Mouse (Mus musculus): ENCODE measurements around the gene Gtf2f2.

The Gtf2f2 gene

DNA sequence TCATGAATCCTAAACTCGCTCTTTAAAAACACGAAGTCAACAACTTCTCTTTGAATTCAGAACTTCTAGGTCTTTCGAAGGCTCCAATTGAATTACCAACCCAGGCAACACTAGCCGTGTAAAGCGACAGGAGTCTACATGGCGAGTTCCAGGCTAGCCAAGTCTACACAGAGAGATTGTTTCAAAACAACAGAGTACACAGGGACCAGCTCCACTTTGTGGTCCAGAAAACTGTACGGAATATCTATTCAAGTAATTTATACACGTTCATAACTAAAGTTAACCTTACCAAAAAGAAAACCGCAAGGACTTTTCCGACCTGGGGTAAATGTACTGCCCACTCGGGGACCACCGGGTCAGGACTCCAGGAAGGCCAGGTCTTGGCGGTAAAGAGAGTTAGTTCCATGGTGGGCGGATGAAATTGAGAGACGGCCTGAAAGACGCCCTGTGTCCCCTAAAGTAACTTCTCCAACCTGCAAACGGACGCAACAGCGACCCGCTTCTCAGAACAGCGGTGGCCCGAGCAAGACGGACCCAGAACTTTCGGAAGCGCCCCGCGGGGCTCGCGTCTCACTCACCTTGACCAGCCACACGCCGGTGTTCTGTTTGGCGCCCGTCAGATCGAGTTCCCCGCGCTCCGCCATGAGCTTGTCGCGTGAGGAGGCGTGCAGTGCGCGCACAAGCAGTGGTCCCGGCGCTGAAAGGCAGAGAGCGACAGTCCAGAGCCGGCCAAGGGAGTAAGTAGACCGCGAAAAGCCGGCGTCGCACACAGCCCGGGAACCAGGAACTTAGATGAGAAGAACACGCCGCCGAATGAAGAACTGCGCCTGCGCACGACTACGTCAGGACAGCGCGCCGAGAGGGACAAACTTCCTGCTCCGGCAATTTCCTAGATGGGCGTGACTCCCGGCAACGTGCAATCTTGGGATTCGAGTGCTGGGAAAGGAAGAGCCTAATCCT lies at the start of gene Gtf2f2:
TSS of gene Gtf2f2 (minus strand) at position 764 of the 960 bp plus-strand sequence.
- peak; percentile 93 for DNase-seq (ENCODE audit: inconsistent ontology term)

DNA sequence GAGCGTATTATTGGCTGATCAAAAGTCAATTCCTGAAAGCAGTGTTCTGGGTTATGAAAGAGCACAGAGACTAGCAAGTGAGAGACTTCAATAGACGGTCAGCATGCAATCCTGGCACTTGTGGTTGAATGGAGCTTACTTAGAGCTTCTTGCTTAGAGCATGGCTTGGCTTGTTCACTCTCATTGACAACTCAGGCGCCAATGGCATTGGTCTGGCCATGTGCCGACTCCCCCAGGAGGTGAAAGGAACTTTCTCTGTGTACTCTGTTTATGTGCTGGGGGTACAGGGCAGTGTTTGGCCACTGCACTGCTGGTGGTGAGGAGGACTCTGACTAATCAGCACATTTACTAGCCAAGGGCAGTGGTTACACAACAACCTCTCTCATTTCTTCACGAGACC lies 48.8 kb upstream of the Gtf2f2 start:
- DNase-seq (ENCODE audit: inconsistent ontology term): peak; percentile 42

DNA sequence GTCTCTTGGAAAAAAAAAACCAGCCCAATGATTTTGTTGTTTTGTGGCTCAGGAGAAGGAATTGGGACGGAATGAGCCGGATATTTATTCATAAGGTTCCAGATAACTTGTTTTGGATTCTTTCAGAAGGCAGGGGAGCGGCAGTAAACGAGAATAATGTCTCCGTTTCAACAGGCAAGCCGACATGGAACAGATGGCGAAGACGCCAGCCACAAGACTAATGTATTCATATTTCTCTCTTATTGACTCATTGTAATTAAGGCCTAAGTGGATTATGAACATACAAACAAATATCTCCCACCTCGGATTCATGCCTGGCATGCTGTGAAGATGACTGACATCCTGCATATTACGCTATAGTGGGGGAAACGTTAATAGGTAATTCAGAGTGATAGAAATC lies 43.1 kb upstream of the Gtf2f2 start:
- DNase-seq (ENCODE audit: inconsistent ontology term): no peak

DNA sequence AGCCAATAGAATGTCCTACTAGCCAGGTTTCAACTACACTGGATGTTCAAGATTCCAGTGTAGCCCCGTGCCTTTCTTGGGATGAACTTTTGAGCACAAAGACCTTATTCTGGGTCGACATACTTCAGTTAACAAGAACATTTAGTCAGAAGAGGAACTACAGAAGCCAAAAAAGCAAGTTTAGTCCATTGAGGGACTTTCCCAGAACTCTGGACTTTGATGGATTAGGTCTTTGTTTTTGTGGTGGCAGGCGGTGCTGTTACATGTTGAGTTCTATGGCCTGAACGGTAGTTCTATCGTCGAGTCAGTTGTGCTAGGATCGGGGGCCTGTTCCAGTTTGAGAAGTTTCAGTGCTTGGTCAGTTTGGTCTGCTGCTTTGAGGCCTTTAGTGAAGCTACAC lies 41.3 kb upstream of the Gtf2f2 start:
- peak; percentile 33 for DNase-seq (ENCODE audit: inconsistent ontology term)

DNA sequence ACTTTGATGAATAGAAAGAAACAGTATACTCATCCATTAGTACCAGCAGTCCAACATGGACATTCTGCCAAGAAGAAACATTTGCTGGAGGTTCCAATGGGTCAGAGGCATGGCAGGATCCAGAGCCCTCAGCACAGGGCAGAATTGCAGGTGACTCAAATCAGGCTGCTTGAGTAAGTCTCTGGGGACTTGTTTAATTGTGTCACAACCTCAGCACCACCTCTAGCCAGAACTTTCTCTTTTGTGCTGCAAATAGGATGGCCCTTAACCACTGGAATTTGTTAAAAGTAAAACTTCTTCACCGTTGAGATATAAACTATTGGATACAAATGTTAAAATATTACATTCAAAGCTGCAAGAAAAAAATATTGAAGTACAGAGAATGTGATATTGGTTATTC lies 35.1 kb upstream of the Gtf2f2 start:
- no peak for DNase-seq (ENCODE audit: inconsistent ontology term)

DNA sequence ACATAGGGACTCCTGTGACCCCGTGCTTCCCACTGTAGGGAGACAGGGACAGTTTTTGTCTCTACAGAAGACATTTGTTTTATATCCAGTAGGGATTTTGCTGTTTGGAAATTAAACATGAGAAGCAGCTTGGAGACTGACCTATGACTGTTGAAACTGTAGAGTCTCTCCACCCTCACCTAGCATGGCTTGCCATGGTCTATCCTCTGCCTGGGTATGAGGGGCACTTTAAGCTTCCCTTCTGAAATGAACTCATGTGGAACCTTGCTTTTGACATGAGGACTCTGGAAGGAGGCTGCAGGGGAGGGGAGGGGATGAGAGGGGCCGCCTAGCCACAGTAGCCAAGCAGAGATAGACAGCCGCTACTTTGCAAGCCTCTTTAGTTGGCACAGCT lies 33.5 kb upstream of the Gtf2f2 start:
- no peak for DNase-seq (ENCODE audit: inconsistent ontology term)

DNA sequence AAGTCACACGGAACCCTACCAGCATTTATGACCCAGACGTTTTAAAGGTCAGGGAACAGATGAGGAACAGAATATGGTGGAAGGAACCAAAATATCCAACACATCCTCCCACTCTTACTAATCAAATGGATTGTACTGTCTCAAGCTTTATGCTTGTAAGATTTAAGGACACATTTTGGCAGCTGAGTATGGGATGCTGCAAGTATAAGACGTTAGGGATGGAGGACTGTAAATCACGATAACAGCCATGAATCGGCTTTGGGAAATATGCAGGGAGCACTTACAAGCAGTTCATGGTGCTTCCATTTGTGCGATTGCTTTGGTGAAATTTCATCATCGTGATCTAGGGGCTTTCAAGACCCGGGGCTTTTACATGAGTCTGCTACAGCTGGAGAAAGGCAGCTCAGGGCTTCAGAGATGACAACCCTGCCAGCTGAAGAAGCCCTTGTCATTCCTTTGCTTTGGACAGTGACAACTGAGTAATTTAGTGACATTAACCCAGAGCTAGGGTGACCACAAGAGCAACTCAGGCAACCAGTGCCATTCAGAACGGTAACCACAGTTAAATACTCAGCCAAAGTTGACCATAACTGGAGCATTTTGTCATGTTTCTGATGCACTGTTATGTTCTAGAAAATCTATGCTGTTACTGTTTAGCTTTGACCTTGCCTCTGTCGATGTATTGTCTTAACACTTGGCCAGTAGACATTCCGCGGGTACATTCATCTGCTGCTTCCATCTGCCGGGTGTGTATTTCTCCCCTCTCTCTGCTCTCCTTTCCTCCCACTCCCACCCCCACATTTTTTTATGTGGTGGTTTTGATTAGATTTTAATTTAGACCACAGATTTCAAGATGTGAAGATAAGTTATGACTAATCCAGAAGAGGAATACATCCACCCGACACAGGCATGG lies 32.8 kb upstream of the Gtf2f2 start:
- peak; percentile 73 for DNase-seq (ENCODE audit: inconsistent ontology term)

DNA sequence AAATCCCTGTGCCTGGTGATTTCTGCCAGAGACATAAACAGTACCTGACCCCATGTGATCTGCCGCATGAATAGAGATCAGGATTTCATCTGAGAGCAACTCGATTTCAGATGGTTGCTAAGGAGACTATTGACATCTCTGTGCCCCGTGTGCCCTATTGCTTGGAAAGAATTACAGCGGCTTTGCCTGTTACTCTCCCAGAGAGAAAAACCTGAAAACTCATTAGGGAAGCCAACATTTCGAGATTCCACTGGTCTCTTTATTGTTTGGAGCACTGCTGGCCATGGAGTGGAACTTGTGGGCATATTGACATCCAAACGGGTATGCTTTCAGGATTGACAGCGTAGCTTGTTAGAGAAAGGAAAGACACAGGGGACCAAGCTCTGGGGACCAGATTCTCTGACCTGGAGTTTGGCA lies 22.6 kb upstream of the Gtf2f2 start:
- DNase-seq (ENCODE audit: inconsistent ontology term): peak; percentile 92

DNA sequence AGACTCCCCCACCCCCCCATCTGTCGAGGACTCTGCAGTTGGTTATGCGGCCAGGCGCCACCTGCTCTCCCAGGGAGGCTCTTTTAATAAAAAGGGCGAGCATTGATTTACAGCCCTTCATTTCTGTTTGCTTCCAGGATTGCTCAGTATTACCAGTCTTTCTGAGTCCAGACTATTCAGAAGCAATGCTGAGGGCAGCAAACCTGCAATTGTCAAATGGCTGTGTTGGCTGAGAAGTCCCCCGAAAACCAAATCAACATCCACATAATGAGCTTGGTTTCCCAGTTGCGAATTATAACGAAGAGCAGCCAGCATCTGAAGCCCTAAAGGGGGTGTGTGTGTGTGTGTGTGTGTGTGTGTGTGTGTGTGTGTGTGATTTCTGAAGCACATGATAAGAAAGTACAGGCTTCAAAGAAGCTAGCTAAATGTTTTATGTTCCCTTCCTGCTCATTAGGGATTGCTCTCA lies 22.0 kb upstream of the Gtf2f2 start:
- DNase-seq (ENCODE audit: inconsistent ontology term): no peak

DNA sequence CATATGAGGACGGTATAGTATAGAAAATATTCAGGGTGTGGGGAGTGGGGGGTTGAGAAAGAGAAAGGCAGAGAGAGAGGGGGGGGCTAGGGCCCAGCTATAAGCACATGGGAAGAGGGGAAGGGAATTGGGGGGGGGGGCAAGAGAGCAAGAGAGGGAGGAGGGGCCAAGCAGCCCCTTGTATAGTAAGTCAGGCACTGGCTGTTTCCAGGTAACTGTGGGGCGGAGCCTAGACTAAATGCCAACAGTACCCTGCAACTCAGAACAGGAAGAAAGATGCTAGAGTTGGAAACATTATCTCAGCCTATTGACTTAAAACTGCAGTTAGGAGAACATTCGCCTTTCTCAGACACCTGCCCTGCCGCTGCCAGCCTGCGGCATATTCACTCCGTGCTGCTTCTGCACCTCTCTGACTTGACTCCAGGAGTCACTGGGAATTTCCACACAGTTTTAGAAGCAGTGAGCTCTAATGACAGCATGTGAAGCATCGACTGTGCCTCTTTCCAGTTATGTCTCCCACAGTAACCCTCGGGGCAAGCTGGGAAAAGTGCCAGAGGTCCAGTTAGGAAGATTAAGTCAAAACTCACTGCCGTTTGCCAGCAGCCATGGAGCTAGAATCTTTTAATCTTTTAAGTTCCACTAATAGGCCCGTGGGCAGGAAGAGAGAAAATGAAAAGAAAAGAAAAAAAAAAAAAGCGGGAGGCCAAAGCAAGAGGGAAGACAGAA lies 20.6 kb upstream of the Gtf2f2 start:
- peak; percentile 91 for DNase-seq (ENCODE audit: inconsistent ontology term)

DNA sequence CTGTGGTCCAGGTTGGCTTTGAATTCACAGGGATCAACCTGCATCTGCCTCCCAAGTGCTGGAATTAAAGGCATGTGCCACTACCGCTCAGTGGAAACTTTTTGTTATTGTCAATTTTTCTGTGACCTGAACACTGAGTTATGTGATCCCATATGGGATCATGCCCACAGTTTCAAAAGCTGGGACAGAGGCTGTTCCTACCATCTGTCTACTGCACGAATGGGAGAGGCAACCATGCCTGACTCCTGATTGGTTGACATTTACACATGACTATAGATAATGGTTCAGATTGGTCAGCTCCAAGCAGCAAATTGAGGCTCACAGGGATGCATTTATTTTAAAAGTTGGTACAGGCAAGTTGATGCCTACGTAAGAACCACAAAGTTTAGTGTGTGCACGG lies 14.0 kb upstream of the Gtf2f2 start:
- no peak for DNase-seq (ENCODE audit: inconsistent ontology term)

DNA sequence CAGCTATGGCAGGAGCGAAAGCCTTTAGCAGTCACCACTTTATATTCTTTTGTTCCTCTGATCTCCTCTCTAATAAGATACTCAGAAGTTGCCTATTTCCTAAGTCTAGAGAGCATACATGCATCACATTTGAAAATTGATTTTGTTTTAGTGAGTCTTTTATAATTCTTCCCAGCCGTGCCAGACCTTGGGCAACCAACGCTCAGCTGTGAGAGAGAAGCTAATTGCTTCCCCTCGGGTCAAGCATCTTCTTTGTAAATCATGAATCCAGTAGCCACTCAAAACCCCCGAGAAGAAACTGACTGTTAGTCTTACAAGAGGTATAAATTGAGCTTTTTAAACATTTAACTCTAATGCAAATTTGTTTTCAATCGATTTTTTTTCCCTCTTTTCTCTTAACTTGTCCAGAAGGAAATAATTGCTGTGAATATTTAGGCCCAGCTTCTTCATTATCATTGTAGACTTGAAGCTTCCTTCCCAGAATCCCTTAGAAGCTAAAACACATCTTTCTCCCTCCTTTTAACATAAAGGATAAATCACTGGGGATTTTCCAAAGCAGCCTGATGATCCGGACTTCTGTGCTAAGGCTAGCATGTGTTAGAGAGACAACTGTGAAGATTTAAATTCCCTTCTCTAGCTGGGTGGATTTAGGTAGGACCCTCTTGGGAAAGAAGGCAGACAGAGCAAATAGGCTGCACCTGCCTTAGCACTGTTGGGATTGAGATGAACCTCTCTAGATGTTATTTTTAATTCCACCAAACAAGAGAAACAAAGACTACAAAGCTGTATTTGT lies 10.5 kb upstream of the Gtf2f2 start:
- peak; percentile 11 for DNase-seq (ENCODE audit: inconsistent ontology term)

DNA sequence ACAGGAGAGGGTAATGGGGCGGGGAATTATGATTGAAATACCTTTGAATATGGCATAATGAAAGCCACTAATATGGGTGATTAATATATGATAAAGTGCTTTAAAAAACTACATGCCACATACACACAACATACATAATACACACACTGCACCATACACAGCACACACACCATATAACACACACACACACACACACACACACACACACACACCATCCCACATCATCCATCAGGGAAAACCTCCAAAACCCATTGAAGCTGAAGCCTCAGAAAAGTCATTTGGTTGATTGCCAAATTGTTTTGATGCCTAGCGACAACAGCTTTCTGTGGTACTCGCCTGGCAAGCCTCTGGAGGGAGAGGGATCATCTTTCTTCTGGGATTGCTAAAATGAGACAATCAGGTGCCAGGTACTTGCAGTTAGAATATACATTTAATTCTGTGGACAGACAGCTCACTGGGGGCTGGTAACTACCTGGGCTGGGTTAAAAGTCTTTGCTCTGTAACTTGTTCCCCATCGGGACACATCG lies 9.7 kb upstream of the Gtf2f2 start:
- peak; percentile 25 for DNase-seq (ENCODE audit: inconsistent ontology term)

DNA sequence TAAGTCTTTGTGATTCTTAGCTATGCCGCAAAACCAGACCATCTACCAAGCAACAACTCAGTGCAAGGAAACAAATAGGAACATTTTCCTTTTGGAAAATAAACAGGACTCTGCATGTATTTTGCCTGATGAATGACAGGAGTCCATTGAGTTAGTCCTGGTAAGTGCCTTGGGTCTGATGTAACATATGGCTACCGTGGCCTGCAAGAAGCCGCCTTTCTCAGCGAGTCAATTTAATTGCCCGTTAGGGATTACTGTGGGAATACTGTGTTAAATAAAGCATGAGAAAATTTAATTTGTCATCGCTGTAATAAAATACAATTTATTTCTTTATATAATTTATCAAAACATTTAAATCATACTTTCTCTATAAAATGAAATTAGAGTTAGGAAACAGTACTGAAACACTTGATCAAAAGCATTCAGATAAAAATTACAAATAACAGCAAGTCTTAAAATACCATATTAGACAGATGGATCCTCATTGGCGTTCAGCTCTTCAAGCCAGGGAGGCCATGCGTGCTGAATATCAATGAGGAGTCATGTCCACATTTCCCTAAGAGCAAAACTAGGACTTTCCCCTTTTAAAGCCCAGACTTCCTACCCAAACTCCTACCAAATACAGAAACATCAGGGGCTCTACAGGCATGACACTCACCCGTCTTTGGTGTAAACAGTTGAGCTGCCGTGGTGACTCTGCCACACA lies 7.3 kb upstream of the Gtf2f2 start:
- peak; percentile 9 for DNase-seq (ENCODE audit: inconsistent ontology term)

DNA sequence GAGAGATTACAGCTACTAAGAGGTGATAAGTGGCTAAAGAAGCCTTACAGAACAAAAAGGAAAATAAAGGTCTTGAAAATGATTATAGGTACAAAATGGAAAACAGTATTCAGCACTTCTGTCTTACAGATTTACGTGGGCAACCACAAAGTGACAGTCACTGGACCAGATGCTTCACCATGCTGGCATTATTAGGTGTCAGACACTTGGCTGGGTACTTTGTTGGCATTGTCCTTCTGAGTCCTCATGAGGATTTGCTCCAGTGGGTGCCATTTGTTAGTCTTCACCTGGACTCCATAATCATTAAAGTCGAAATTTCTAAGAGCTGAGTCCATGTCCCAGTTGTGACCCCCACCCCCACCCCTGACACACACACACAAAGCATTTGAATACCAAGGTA lies 3.7 kb upstream of the Gtf2f2 start:
- DNase-seq (ENCODE audit: inconsistent ontology term): no peak

DNA sequence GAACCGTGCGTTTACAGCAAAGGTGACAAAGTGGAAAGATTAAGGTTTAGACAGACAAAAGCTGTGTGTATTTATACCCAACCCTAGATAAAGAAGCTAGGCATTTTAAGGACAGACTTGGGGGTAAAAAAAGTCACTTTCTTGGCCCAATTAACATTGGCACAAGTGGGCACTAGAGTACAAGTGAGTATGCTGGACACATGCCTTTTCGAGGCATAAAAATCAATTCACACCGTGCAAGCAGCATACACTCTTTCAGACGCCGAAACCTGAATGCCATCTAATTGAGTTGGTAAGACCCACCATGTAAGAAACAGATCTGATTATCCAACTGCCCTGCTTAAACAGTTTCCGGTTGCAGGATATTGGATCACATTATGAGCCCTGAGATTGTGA lies 395 bp upstream of the Gtf2f2 start:
- DNase-seq (ENCODE audit: inconsistent ontology term): no peak

DNA sequence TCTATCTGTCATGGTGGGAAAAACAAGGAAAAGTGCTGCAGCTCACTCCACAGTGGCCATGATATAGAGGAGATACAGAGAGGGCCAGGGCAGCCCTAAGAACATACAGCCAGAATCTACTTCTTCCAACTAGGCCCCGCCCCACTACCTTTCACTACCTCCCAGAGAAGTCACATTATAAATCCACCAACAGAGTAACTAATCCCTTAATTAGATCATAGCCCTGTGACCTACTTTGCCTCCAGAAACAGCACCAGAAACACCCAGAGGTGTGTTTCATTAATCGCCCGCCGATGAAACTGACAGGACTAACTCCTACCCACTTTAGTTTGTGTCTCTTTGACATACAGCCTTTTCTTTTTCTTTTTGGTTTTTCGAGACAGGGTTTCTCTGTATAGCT lies 1.5 kb downstream of the Gtf2f2 start:
- peak; percentile 16 for DNase-seq (ENCODE audit: inconsistent ontology term)

DNA sequence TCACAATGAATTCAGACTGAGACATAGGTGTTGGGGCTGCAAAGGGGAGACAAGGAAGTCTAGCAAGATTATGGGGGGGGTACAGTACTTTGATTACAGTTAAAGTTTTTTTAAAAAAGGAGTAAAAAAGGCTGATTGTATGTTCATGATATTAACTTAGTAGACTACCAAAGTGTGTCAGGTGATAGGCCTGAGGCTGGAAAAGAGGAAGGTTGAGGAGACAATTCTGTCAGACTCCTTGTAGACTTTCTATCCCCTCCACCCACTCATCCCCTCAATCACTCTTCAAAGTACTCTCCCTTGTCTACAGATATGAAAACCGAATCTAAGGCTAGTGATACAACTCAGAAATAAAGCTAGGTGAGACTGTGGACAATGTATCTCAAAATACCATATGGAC lies 2.5 kb downstream of the Gtf2f2 start:
- no peak for DNase-seq (ENCODE audit: inconsistent ontology term)

DNA sequence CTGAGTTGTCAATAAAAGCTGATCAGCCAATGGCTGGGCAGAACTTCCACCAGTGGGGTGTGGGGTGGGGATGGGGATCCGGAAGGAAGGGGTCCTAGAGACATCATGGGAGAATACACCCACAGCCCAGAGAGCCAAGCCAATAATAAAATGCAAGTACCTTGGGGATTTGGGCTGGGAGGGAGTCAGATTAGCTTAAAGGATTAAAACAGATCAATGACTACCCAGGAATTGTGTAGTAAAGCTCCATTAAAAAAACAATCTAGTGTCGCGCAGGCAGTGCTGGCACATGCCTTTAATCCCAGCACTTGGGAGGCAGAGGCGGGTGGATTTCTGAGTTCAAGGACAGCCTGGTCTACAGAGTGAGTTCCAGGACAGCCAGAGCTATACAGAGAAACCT lies 5.7 kb downstream of the Gtf2f2 start:
- no peak for DNase-seq (ENCODE audit: inconsistent ontology term)

DNA sequence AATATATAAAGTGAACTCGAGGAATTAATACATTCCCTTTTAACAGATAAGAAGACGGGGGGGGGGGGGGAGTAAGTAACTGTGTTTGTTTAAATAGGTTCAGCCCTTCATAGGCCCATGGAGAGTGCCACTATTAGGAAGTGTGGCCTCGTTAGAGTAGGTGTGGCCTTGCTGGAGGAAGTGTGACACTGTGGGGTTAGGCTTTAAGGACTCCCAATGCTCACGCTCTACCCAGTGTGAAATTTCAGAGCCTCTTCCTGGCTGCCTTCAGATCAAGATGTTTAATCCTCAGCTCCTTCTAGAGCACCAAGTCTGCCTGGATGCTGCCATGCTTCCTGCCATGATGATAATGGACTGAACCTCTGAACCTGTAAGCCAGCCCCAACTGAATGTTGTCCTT lies 8.9 kb downstream of the Gtf2f2 start:
- no peak for DNase-seq (ENCODE audit: inconsistent ontology term)

Measured in Muller cell, postnatal 12 days (primary cell).